Mouse (Mus musculus) lung, embryonic 16.5 days (tissue): Measurements from ENCODE around the gene Smad1. TPM values are rescaled to one million over a fixed set of nuclear protein-coding genes. Genes with fewer than 3 reads are reported as not detected.

ENCODE experiments used
- ATAC-seq: fragments of 200-750 bp; cut with Nextera tagmentation; 2 replicates; pipeline ENCODE4 v1.8.0; 2017; ENCODE audit warnings: low read depth, mild to moderate bottlenecking, moderate library complexity
- H3K27ac ChIP-seq: fragments of 300-500 bp; sonication (generic); 2 replicates; pipeline ENCODE4 v1.5.1; 2014; ENCODE audit warnings: mild to moderate bottlenecking, control low read depth, low read length
- H3K27me3 ChIP-seq: fragments of 300-500 bp; sonication (generic); 2 replicates; pipeline ENCODE4 v1.6.1; 2014; ENCODE audit warnings: low read depth, low read length, mixed read lengths; ENCODE audit not compliant: control insufficient read depth, insufficient read depth
- H3K36me3 ChIP-seq: fragments of 300-500 bp; sonication (generic); 2 replicates; pipeline ENCODE4 v1.6.1; 2014; ENCODE audit warnings: low read length; ENCODE audit not compliant: control insufficient read depth, insufficient read depth
- H3K4me1 ChIP-seq: fragments of 300-500 bp; sonication (generic); replicated peaks from 2 replicates; pipeline ENCODE4 v1.6.1; 2014; ENCODE audit warnings: low read length, mixed read lengths; ENCODE audit not compliant: control insufficient read depth, insufficient read depth
- H3K4me2 ChIP-seq: fragments of 300-500 bp; sonication (generic); 2 replicates; pipeline ENCODE4 v1.6.1; 2014; ENCODE audit warnings: low read depth, low read length, control low read depth
- H3K4me3 ChIP-seq: fragments of 300-500 bp; sonication (generic); 2 replicates; pipeline ENCODE4 v1.5.1; 2014; ENCODE audit warnings: mild to moderate bottlenecking, low read length, control low read depth
- H3K9ac ChIP-seq: fragments of 300-500 bp; sonication (generic); 2 replicates; pipeline ENCODE4 v1.6.1; 2014; ENCODE audit warnings: low read length, control low read depth
- H3K9me3 ChIP-seq: fragments of 300-500 bp; sonication (generic); 2 replicates; pipeline ENCODE4 v1.6.1; 2016; ENCODE audit warnings: low read length; ENCODE audit not compliant: control insufficient read depth
- WGBS: fragments of 180-500 bp; shearing (Covaris S2); extraction: QIAGEN DNeasy Blood & Tissue Kit; methylation state at CpG from one replicate; pipeline ENCODE4 v1.1.7; 2014; 5-methylcytosine and 5-hydroxymethylcytosine counted together
- polyA plus RNA-seq: library from polyadenylated mRNA; unstranded; fragments of >200 nt; fragmentation: Nextera tagmentation; extraction: Ambion mirVana; gene quantifications from 2 replicates; pipeline ENCODE4 v1.2.1, GENCODE M21; 2015

The Smad1 gene
- polyA plus RNA-seq, 1 experiment from 2014 or later = 37.2 TPM

GRCm38 (mm10) chr8:79374410-79374809 lies 24.9 kb downstream of the Smad1 start:
- Histone ChIP-seq H3K9me3 (no peaks in the 10 kb centered on the region), H3K4me3 (no peak overlapping the region), H3K4me1 (peaks cover 37% of the 10 kb centered on the region), H3K36me3 (peaks cover 17% of the 10 kb centered on the region; the same call in 1 of the 2 replicates), H3K4me2 (peak overlapping the region; percentile 11; the same call in 1 of the 2 replicates), H3K27ac (peak overlapping the region; percentile 47), H3K9ac (no peak overlapping the region), H3K27me3 (no peaks in the 10 kb centered on the region)
- 39% methylated on average over 5 of the region's 5 CpGs for WGBS
- peak; percentile 40; the same call in 1 of the 2 replicates for ATAC-seq

GRCm38 (mm10) chr8:79373563-79373962 lies 25.8 kb downstream of the Smad1 start:
- no peak for ATAC-seq
- Histone ChIP-seq H3K27me3 (no peaks in the 10 kb centered on the region), H3K36me3 (peaks cover 17% of the 10 kb centered on the region; the same call in 1 of the 2 replicates), H3K4me2 (no peak overlapping the region), H3K9me3 (no peaks in the 10 kb centered on the region), H3K27ac (no peak overlapping the region; the same call in 1 of the 2 replicates), H3K9ac (no peak overlapping the region), H3K4me1 (peaks cover 42% of the 10 kb centered on the region), H3K4me3 (no peak overlapping the region)
- 84% methylated on average over 6 of the region's 6 CpGs for WGBS

GRCm38 (mm10) chr8:79372960-79373359 lies 26.4 kb downstream of the Smad1 start:
- Histone ChIP-seq H3K4me1 (peaks cover 44% of the 10 kb centered on the region), H3K9me3 (no peaks in the 10 kb centered on the region), H3K9ac (no peak overlapping the region), H3K27me3 (no peaks in the 10 kb centered on the region), H3K27ac (no peak overlapping the region), H3K4me3 (no peak overlapping the region), H3K36me3 (peaks cover 17% of the 10 kb centered on the region; the same call in 1 of the 2 replicates), H3K4me2 (no peak overlapping the region)
- WGBS = 65% methylated on average over 8 of the region's 8 CpGs
- ATAC-seq = no peak

GRCm38 (mm10) chr8:79372521-79372920 lies 26.8 kb downstream of the Smad1 start:
- H3K27me3 ChIP-seq = no peaks in the 10 kb centered on the region
- no peak overlapping the region for H3K4me2 ChIP-seq
- no peak overlapping the region for H3K27ac ChIP-seq
- H3K36me3 ChIP-seq = peaks cover 17% of the 10 kb centered on the region; the same call in 1 of the 2 replicates
- no peak overlapping the region for H3K4me3 ChIP-seq
- no peaks in the 10 kb centered on the region for H3K9me3 ChIP-seq
- H3K4me1 ChIP-seq = peaks cover 45% of the 10 kb centered on the region
- H3K9ac ChIP-seq = no peak overlapping the region
- no peak for ATAC-seq
- WGBS = 62% methylated on average over 9 of the region's 9 CpGs

- H3K9me3 ChIP-seq = no peaks in the 10 kb centered on the region
- no peak overlapping the region for H3K4me3 ChIP-seq
- H3K36me3 ChIP-seq = peaks cover 15% of the 10 kb centered on the region; the same call in 1 of the 2 replicates
- no peak overlapping the region for H3K4me2 ChIP-seq
- H3K27ac ChIP-seq = no peak overlapping the region
- peaks cover 46% of the 10 kb centered on the region for H3K4me1 ChIP-seq
- H3K9ac ChIP-seq = no peak overlapping the region
- 69% methylated on average over 9 of the region's 9 CpGs for WGBS
- no peak for ATAC-seq
- H3K27me3 ChIP-seq = no peaks in the 10 kb centered on the region
Measured at GRCm38 (mm10) chr8:79372084-79372483, 27.2 kb downstream of the Smad1 start.

GRCm38 (mm10) chr8:79370646-79371290 lies 28.6 kb downstream of the Smad1 start:
- no peak overlapping the region for H3K27ac ChIP-seq
- H3K4me2 ChIP-seq = no peak overlapping the region
- H3K36me3 ChIP-seq = peaks cover 14% of the 10 kb centered on the region; the same call in 1 of the 2 replicates
- no peak overlapping the region for H3K9ac ChIP-seq
- 87% methylated on average over 12 of the region's 12 CpGs for WGBS
- no peak for ATAC-seq
- no peaks in the 10 kb centered on the region for H3K9me3 ChIP-seq
- peaks cover 51% of the 10 kb centered on the region for H3K4me1 ChIP-seq
- H3K4me3 ChIP-seq = no peak overlapping the region
- H3K27me3 ChIP-seq = no peaks in the 10 kb centered on the region

GRCm38 (mm10) chr8:79369163-79369562 lies 30.2 kb downstream of the Smad1 start:
- peaks cover 40% of the 10 kb centered on the region for H3K4me1 ChIP-seq
- H3K27ac ChIP-seq = peak overlapping the region; percentile 69

GRCm38 (mm10) chr8:79367959-79368358 lies 31.4 kb downstream of the Smad1 start:
- ATAC-seq = peak; percentile 72
- Histone ChIP-seq H3K4me1 (peaks cover 40% of the 10 kb centered on the region), H3K9me3 (no peaks in the 10 kb centered on the region), H3K27me3 (no peaks in the 10 kb centered on the region), H3K36me3 (peaks cover 14% of the 10 kb centered on the region; the same call in 1 of the 2 replicates), H3K4me3 (no peak overlapping the region), H3K9ac (no peak overlapping the region), H3K27ac (peak overlapping the region; percentile 69), H3K4me2 (0 out of 2 replicates have a peak overlapping the region, but pooled peaks have one; percentile 21)
- WGBS = 68% methylated on average over 4 of the region's 4 CpGs

More at GRCm38 (mm10) chr8:79369163-79369562, 30.2 kb downstream of the Smad1 start:
- H3K27me3 ChIP-seq = no peaks in the 10 kb centered on the region
- no peak overlapping the region for H3K4me3 ChIP-seq
- peak; percentile 56; the same call in 1 of the 2 replicates for ATAC-seq
- H3K9me3 ChIP-seq = no peaks in the 10 kb centered on the region
- peaks cover 14% of the 10 kb centered on the region; the same call in 1 of the 2 replicates for H3K36me3 ChIP-seq
- WGBS = 85% methylated on average over 6 of the region's 6 CpGs
- H3K9ac ChIP-seq = no peak overlapping the region
- no peak overlapping the region for H3K4me2 ChIP-seq

- H3K4me2 ChIP-seq = no peak overlapping the region
- H3K27ac ChIP-seq = peak overlapping the region; percentile 47; the same call in 1 of the 2 replicates
- H3K9ac ChIP-seq = no peak overlapping the region
- peaks cover 14% of the 10 kb centered on the region; the same call in 1 of the 2 replicates for H3K36me3 ChIP-seq
- H3K27me3 ChIP-seq = no peaks in the 10 kb centered on the region
- no peak for ATAC-seq
- no peak overlapping the region for H3K4me3 ChIP-seq
- H3K9me3 ChIP-seq = no peaks in the 10 kb centered on the region
- peaks cover 38% of the 10 kb centered on the region for H3K4me1 ChIP-seq
- WGBS = 34% methylated on average over 11 of the region's 12 CpGs
Measured at GRCm38 (mm10) chr8:79367350-79367749, 32.0 kb downstream of the Smad1 start.
